Comparison of ENCODE assay signal across 8 mouse cellular contexts in genomic region chr16:20694781-20695180, GRCm38 (mm10). TPM values are rescaled to one million over a fixed set of nuclear protein-coding genes. Genes with fewer than 3 reads are reported as not detected.
A peak's percentile ranks its signal among the peaks of the same experiment; 100 is the strongest.
DNase-seq lines count a peak whose midpoint lies in the region; ATAC-seq lines count a peak whose summit lies in the region.

No protein-coding gene starts in this region.

- no peak overlapping the region for H3K4me3 ChIP-seq in hindbrain, embryonic 10.5 days
- H3K4me3 ChIP-seq in hindbrain, embryonic 11.5 days (ENCODE audit: low read depth, low read length) = no peak overlapping the region
- no peak overlapping the region for H3K4me3 ChIP-seq in midbrain, embryonic 12.5 days

- intact Hi-C loops in gastrocnemius, postnatal 14 days (cut with DNase I; ENCODE audit: low total_unique reads) = no loop called here

- 75% methylated on average over 8 of the region's 8 CpGs for WGBS in hindbrain, embryonic 10.5 days
- 77% methylated on average over 8 of the region's 8 CpGs for WGBS in hindbrain, embryonic 11.5 days
- 77% methylated on average over 8 of the region's 8 CpGs for WGBS in midbrain, embryonic 12.5 days

- H3K27ac ChIP-seq in hindbrain, embryonic 10.5 days = peak overlapping the region; percentile 17; the same call in 1 of the 2 replicates
- H3K27ac ChIP-seq in hindbrain, embryonic 11.5 days (ENCODE audit: low read depth, low read length) = no peak overlapping the region
- 0 out of 2 replicates have a peak overlapping the region, but pooled peaks have one; percentile 3 for H3K27ac ChIP-seq in midbrain, embryonic 12.5 days (replicated peaks)

- ATAC-seq in hindbrain, embryonic 11.5 days (ENCODE audit: low FRiP score) = no peak
- ATAC-seq in midbrain, embryonic 12.5 days (ENCODE audit: low FRiP score, low read depth) = no peak

- peaks cover 47% of the 10 kb centered on the region for H3K4me1 ChIP-seq in hindbrain, embryonic 10.5 days (replicated peaks)
- H3K4me1 ChIP-seq in hindbrain, embryonic 11.5 days (replicated peaks; ENCODE audit: control insufficient read depth, insufficient read depth, low read length) = peaks cover 9% of the 10 kb centered on the region
- H3K4me1 ChIP-seq in midbrain, embryonic 12.5 days = peaks cover 43% of the 10 kb centered on the region

- H3K9ac ChIP-seq in hindbrain, embryonic 11.5 days (ENCODE audit: low read depth, low read length) = no peak overlapping the region
- no peak overlapping the region for H3K9ac ChIP-seq in midbrain, embryonic 12.5 days (replicated peaks)

- DNase-seq in hindbrain, embryonic 10.5 days (ENCODE audit: low spot score) = no peak
- DNase-seq in hindbrain, embryonic 11.5 days (ENCODE audit: low spot score) = no peak
- peak; percentile 80 for DNase-seq in cerebellum, adult 11-12 months
- peak; percentile 67 for DNase-seq in gastrocnemius, postnatal 14 days
- peak; percentile 35 to 45 for DNase-seq in kidney, postnatal 36 days
- DNase-seq in ovary, postnatal 36 days (ENCODE audit: low spot score) = no peak
- DNase-seq in spleen, adult 12 weeks (ENCODE audit: low spot score) = no peak

- H3K36me3 ChIP-seq in hindbrain, embryonic 10.5 days = peaks cover 35% of the 10 kb centered on the region
- H3K36me3 ChIP-seq in hindbrain, embryonic 11.5 days (ENCODE audit: control insufficient read depth, insufficient read depth, low read length) = no peaks in the 10 kb centered on the region
- peaks cover 32% of the 10 kb centered on the region for H3K36me3 ChIP-seq in midbrain, embryonic 12.5 days

- H3K9me3 ChIP-seq in hindbrain, embryonic 10.5 days = no peaks in the 10 kb centered on the region
- no peaks in the 10 kb centered on the region for H3K9me3 ChIP-seq in hindbrain, embryonic 11.5 days (ENCODE audit: control insufficient read depth, low read length)
- H3K9me3 ChIP-seq in midbrain, embryonic 12.5 days = no peaks in the 10 kb centered on the region

- peaks cover 20% of the 10 kb centered on the region for H3K27me3 ChIP-seq in hindbrain, embryonic 10.5 days (ENCODE audit: insufficient read depth, poor library complexity, severe bottlenecking)
- H3K27me3 ChIP-seq in hindbrain, embryonic 11.5 days (ENCODE audit: control insufficient read depth, insufficient read depth, low read length) = no peaks in the 10 kb centered on the region
- H3K27me3 ChIP-seq in midbrain, embryonic 12.5 days = peaks cover 9% of the 10 kb centered on the region; the same call in 1 of the 2 replicates

- H3K4me2 ChIP-seq in hindbrain, embryonic 11.5 days (replicated peaks; ENCODE audit: low read depth, low read length) = no peak overlapping the region
- H3K4me2 ChIP-seq in midbrain, embryonic 12.5 days (replicated peaks) = peak overlapping the region; percentile 67; the same call in 1 of the 2 replicates

RNA-seq across cellular contexts. Expression of gene Fam131a, which starts 1.7 kb away (rescaled TPM):
- 6.7 and 9.4 TPM in 2 replicates for polyA plus RNA-seq in hindbrain, embryonic 10.5 days (2016; fragmentation: Nextera tagmentation; extraction: Ambion mirVana)
- polyA plus RNA-seq in hindbrain, embryonic 11.5 days (2014; fragmentation: Nextera tagmentation; extraction: Ambion mirVana) = 11.2 and 11.8 TPM in 2 replicates
- total RNA-seq in gastrocnemius, postnatal 14 days (2021) = 10 to 100 TPM; 28.7 to 34.5 TPM
- 17.9 and 18.0 TPM in 2 replicates for polyA plus RNA-seq in midbrain, embryonic 12.5 days (2016; fragmentation: Nextera tagmentation; extraction: Ambion mirVana)

RNA-seq across cellular contexts. Expression of gene Polr2h, which starts 22.7 kb away (rescaled TPM):
- polyA plus RNA-seq in hindbrain, embryonic 10.5 days (2016; fragmentation: Nextera tagmentation; extraction: Ambion mirVana) = 114 and 140 TPM in 2 replicates
- polyA plus RNA-seq in hindbrain, embryonic 11.5 days (2014; fragmentation: Nextera tagmentation; extraction: Ambion mirVana) = 103 and 105 TPM in 2 replicates
- total RNA-seq in gastrocnemius, postnatal 14 days (2021) = 10 to 100 TPM; 10.9 to 14.1 TPM
- polyA plus RNA-seq in midbrain, embryonic 12.5 days (2016; fragmentation: Nextera tagmentation; extraction: Ambion mirVana) = 84.5 and 87.6 TPM in 2 replicates

RNA-seq across cellular contexts. Expression of gene Clcn2, which starts 22.8 kb away (rescaled TPM):
- polyA plus RNA-seq in hindbrain, embryonic 10.5 days (2016; fragmentation: Nextera tagmentation; extraction: Ambion mirVana) = 15.5 and 22.1 TPM in 2 replicates
- 20.7 and 22.0 TPM in 2 replicates for polyA plus RNA-seq in hindbrain, embryonic 11.5 days (2014; fragmentation: Nextera tagmentation; extraction: Ambion mirVana)
- 1 to 10 TPM; 2.3 to 2.7 TPM for total RNA-seq in gastrocnemius, postnatal 14 days (2021)
- 30.7 and 32.8 TPM in 2 replicates for polyA plus RNA-seq in midbrain, embryonic 12.5 days (2016; fragmentation: Nextera tagmentation; extraction: Ambion mirVana)

RNA-seq across cellular contexts. Expression of gene Eif4g1, which starts 26.7 kb away (rescaled TPM):
- polyA plus RNA-seq in hindbrain, embryonic 10.5 days (2016; fragmentation: Nextera tagmentation; extraction: Ambion mirVana) = 181 and 224 TPM in 2 replicates
- 140 and 173 TPM in 2 replicates for polyA plus RNA-seq in hindbrain, embryonic 11.5 days (2014; fragmentation: Nextera tagmentation; extraction: Ambion mirVana)
- 100 to 1,000 TPM; 303 to 309 TPM for total RNA-seq in gastrocnemius, postnatal 14 days (2021)
- 191 and 210 TPM in 2 replicates for polyA plus RNA-seq in midbrain, embryonic 12.5 days (2016; fragmentation: Nextera tagmentation; extraction: Ambion mirVana)

RNA-seq across cellular contexts. Expression of gene Chrd, which starts 38.1 kb away (rescaled TPM):
- polyA plus RNA-seq in hindbrain, embryonic 10.5 days (2016; fragmentation: Nextera tagmentation; extraction: Ambion mirVana) = 1.6 and 3.6 TPM in 2 replicates
- 2.3 and 3.1 TPM in 2 replicates for polyA plus RNA-seq in hindbrain, embryonic 11.5 days (2014; fragmentation: Nextera tagmentation; extraction: Ambion mirVana)
- total RNA-seq in gastrocnemius, postnatal 14 days (2021) = 1 to 10 TPM; 3.7 to 4.6 TPM
- polyA plus RNA-seq in midbrain, embryonic 12.5 days (2016; fragmentation: Nextera tagmentation; extraction: Ambion mirVana) = 4.8 and 5.3 TPM in 2 replicates

Comparison
In these comparisons a context has a peak if more than half of its experiments do, and no peak if none do; other contexts are left out.
1. DNase-seq: peak in cerebellum, adult 11-12 months (single experiment), gastrocnemius, postnatal 14 days (single experiment) and kidney, postnatal 36 days (2 of 2); none in hindbrain, embryonic 10.5 days (single experiment), hindbrain, embryonic 11.5 days (single experiment), ovary, postnatal 36 days (single experiment) and spleen, adult 12 weeks (single experiment).